Mouse (Mus musculus) midbrain, embryonic 14.5 days (tissue): ENCODE measurements around the gene Stk11. TPM values are rescaled to one million over a fixed set of nuclear protein-coding genes. Genes with fewer than 3 reads are reported as not detected.

Experiments used
- ATAC-seq: fragments of 200-750 bp; cut with Nextera tagmentation; 2 replicates; pipeline ENCODE4 v1.8.0; 2017; ENCODE audit warnings: moderate number of reproducible peaks, moderate library complexity; ENCODE audit not compliant: low FRiP score, low TSS enrichment
- DNase-seq: peaks from one replicate; pipeline ENCODE4 v3.0.0-alpha.2; 2015
- H3K27ac ChIP-seq: fragments of 300-500 bp; sonication (generic); replicated peaks from 2 replicates; pipeline ENCODE4 v1.5.1; 2014; ENCODE audit warnings: mild to moderate bottlenecking, low read depth, low read length, moderate library complexity
- H3K27me3 ChIP-seq: fragments of 300-500 bp; sonication (generic); 2 replicates; pipeline ENCODE4 v1.6.1; 2014; ENCODE audit warnings: low read length, control low read depth, mixed read lengths; ENCODE audit not compliant: control insufficient read depth, insufficient read depth
- H3K36me3 ChIP-seq: fragments of 300-500 bp; sonication (generic); 2 replicates; pipeline ENCODE4 v1.6.1; 2014; ENCODE audit warnings: low read length, control low read depth; ENCODE audit not compliant: control insufficient read depth, insufficient read depth
- H3K4me1 ChIP-seq: fragments of 300-500 bp; sonication (generic); 2 replicates; pipeline ENCODE4 v1.6.1; 2014; ENCODE audit warnings: mild to moderate bottlenecking, antibody characterized with exemption, low read length, control low read depth; ENCODE audit not compliant: control insufficient read depth, insufficient read depth
- H3K4me2 ChIP-seq: fragments of 300-500 bp; sonication (generic); 2 replicates; pipeline ENCODE4 v1.6.1; 2014; ENCODE audit warnings: mild to moderate bottlenecking, low read length, moderate library complexity
- H3K4me3 ChIP-seq: fragments of 300-500 bp; sonication (generic); replicated peaks from 2 replicates; pipeline ENCODE4 v1.5.1; 2014; ENCODE audit warnings: low read depth, low read length
- H3K9ac ChIP-seq: fragments of 300-500 bp; sonication (generic); replicated peaks from 2 replicates; pipeline ENCODE4 v1.6.1; 2014; ENCODE audit warnings: mild to moderate bottlenecking, low read length, moderate library complexity
- H3K9me3 ChIP-seq: fragments of 300-500 bp; sonication (generic); 2 replicates; pipeline ENCODE4 v1.6.1; 2016; ENCODE audit warnings: low read length, control low read depth, mixed read lengths; ENCODE audit not compliant: control insufficient read depth
- WGBS: fragments of 180-500 bp; shearing (Covaris S2); extraction: QIAGEN DNeasy Blood & Tissue Kit; methylation state at CpG from one replicate; pipeline ENCODE4 v1.1.7; 2014; 5-methylcytosine and 5-hydroxymethylcytosine counted together
- polyA plus RNA-seq: library from polyadenylated mRNA; unstranded; fragments of >200 nt; fragmentation: Nextera tagmentation; extraction: Ambion mirVana; gene quantifications from 2 replicates; pipeline ENCODE4 v1.2.1, GENCODE M21; 2014

Gene Stk11
- polyA plus RNA-seq, 1 experiment from 2014 or later = 26.5 TPM

- Histone ChIP-seq H3K4me3 (peak overlapping the region; percentile 73), H3K27ac (peak overlapping the region; percentile 87), H3K9me3 (no peaks in the 10 kb centered on the region), H3K27me3 (no peaks in the 10 kb centered on the region; the same call in 1 of the 2 replicates), H3K9ac (peak overlapping the region; percentile 88), H3K36me3 (peaks cover 26% of the 10 kb centered on the region), H3K4me2 (peak overlapping the region; percentile 94), H3K4me1 (peaks cover 27% of the 10 kb centered on the region)
- DNase-seq (peak; percentile 99), ATAC-seq (peak; percentile 82)
- 1% methylated on average over 43 of the region's 43 CpGs for WGBS
These were observed 26.4 kb downstream of the Stk11 start for GRCm38 (mm10) chr10:80141786-80142529.

- Histone ChIP-seq H3K36me3 (peaks cover 26% of the 10 kb centered on the region), H3K4me1 (peaks cover 21% of the 10 kb centered on the region), H3K4me3 (peak overlapping the region; percentile 73), H3K27ac (peak overlapping the region; percentile 87), H3K9ac (peak overlapping the region; percentile 88), H3K27me3 (no peaks in the 10 kb centered on the region), H3K4me2 (peak overlapping the region; percentile 94), H3K9me3 (no peaks in the 10 kb centered on the region)
- no peak for DNase-seq
- WGBS = 0% methylated on average over 15 of the region's 15 CpGs
- no peak for ATAC-seq
These were observed 26.9 kb downstream of the Stk11 start for GRCm38 (mm10) chr10:80142530-80142925.

DNA sequence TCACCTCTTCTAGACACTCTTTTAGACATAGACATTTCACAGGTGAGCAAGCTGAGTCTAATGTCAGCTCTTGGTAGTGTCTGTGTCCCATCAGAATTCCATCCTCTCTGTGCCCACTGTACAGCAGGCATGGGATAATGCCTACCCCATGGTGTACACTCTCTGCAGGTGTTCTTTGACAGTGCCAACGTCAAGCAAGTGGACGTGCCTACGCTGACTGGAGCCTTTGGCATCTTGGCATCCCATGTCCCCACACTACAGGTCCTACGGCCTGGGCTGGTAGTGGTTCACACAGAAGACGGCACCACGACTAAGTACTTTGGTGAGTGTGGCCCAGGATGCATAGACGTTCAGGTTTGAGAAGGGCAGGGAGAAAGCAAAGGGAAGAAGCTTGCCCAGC lies 28.1 kb downstream of the Stk11 start:
- Histone ChIP-seq H3K4me1 (peaks cover 12% of the 10 kb centered on the region), H3K27me3 (no peaks in the 10 kb centered on the region), H3K36me3 (peaks cover 26% of the 10 kb centered on the region), H3K9me3 (no peaks in the 10 kb centered on the region), H3K4me3 (no peak overlapping the region), H3K4me2 (no peak overlapping the region), H3K9ac (no peak overlapping the region), H3K27ac (no peak overlapping the region)
- ATAC-seq (no peak), DNase-seq (no peak)
- WGBS = 89% methylated on average over 7 of the region's 7 CpGs

GRCm38 (mm10) chr10:80144159-80144558 lies 28.6 kb downstream of the Stk11 start:
- WGBS = 93% methylated on average over 12 of the region's 12 CpGs
- no peak overlapping the region for H3K27ac ChIP-seq

DNA sequence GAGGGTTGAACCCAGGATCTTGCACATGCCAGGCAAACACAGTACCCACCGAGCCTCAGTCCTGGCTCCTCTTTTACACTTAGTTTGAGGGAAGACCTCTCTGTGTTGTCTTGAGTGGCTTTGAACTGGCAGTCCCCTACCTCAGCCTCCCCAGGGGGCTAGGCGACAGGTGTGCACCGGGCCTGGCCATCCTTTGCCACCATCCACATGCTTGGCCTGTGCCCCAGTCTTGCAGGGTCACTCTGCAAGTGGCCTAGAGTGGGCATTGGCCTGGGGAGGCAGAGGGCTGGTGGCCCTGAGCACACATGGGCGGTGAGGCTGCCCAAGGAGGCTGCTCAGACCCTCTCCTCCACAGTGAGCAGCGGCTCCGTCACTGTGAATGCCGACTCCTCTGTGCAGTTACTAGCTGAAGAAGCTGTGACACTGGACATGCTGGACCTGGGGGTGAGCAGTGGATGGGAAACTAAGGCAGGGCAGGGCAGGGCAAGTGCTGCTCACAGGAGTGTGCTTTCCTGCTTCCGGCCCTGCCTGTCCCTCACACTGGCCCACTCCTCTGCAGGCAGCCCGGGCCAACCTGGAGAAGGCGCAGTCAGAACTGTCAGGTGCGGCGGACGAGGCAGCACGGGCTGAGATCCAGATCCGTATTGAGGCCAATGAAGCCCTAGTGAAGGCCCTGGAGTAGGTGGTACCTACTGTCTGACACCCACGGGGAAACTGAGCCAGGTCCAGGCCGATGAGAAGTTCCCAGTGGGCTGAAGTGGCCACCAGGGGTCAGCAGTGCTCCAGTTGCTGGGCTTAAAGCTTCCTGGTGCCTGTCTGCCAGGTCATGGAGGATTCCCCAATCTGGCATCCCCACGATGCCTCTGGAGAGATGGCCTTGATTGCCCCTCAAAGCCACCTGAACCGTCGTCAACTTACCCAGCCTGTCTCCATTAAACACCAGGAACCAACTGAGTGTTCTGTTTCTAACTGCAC lies 29.5 kb downstream of the Stk11 start:
- 72% methylated on average over 20 of the region's 20 CpGs for WGBS
- H3K4me1 ChIP-seq = peaks cover 12% of the 10 kb centered on the region
- no peak overlapping the region for H3K27ac ChIP-seq
- no peaks in the 10 kb centered on the region for H3K9me3 ChIP-seq
- H3K36me3 ChIP-seq = peaks cover 26% of the 10 kb centered on the region
- no peak overlapping the region for H3K4me3 ChIP-seq
- no peaks in the 10 kb centered on the region for H3K27me3 ChIP-seq
- H3K9ac ChIP-seq = no peak overlapping the region
- DNase-seq (peak; percentile 84), ATAC-seq (no peak)
- no peak overlapping the region for H3K4me2 ChIP-seq

More at GRCm38 (mm10) chr10:80144159-80144558, 28.6 kb downstream of the Stk11 start:
- no peak overlapping the region for H3K4me3 ChIP-seq
- no peaks in the 10 kb centered on the region for H3K9me3 ChIP-seq
- DNase-seq = no peak
- no peak for ATAC-seq
- H3K4me1 ChIP-seq = peaks cover 12% of the 10 kb centered on the region
- no peak overlapping the region for H3K4me2 ChIP-seq
- no peak overlapping the region for H3K9ac ChIP-seq
- H3K36me3 ChIP-seq = peaks cover 26% of the 10 kb centered on the region
- H3K27me3 ChIP-seq = no peaks in the 10 kb centered on the region

DNA sequence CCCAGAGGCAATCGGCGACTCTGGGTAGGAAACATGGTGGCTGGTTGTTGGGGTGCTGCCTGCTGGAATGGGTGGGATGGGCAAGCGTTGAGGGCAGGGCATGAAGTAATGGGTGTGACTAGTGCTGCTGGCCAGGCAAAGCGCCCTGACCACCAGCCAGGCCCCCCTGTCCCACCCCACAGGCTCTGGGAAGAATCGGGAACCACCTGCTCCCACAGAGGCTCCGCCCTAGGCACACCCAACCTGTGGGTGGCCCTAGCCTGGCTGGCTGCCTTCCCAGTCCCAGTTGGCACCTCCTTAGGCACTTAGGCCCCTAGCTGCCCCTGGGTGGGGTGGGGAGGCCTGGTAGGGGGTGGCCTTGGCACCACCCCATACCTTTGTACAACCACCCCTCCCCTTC lies 30.3 kb downstream of the Stk11 start:
- no peak overlapping the region for H3K27ac ChIP-seq
- WGBS = 83% methylated on average over 6 of the region's 6 CpGs

GRCm38 (mm10) chr10:80146568-80147011 lies 31.0 kb downstream of the Stk11 start:
- H3K27ac ChIP-seq = no peak overlapping the region
- ATAC-seq (no peak), DNase-seq (no peak)
- H3K36me3 ChIP-seq = peaks cover 34% of the 10 kb centered on the region
- H3K9me3 ChIP-seq = no peaks in the 10 kb centered on the region
- H3K27me3 ChIP-seq = no peaks in the 10 kb centered on the region
- no peak overlapping the region for H3K9ac ChIP-seq
- 70% methylated on average over 4 of the region's 4 CpGs for WGBS
- peaks cover 6% of the 10 kb centered on the region for H3K4me1 ChIP-seq
- no peak overlapping the region for H3K4me2 ChIP-seq
- H3K4me3 ChIP-seq = no peak overlapping the region

More for the DNA sequence above, 30.3 kb downstream of the Stk11 start:
- H3K9ac ChIP-seq = no peak overlapping the region
- H3K4me1 ChIP-seq = peaks cover 9% of the 10 kb centered on the region
- peaks cover 27% of the 10 kb centered on the region for H3K36me3 ChIP-seq
- H3K4me3 ChIP-seq = no peak overlapping the region
- H3K27me3 ChIP-seq = no peaks in the 10 kb centered on the region
- no peak for ATAC-seq
- no peak for DNase-seq
- no peak overlapping the region for H3K4me2 ChIP-seq
- no peaks in the 10 kb centered on the region for H3K9me3 ChIP-seq

DNA sequence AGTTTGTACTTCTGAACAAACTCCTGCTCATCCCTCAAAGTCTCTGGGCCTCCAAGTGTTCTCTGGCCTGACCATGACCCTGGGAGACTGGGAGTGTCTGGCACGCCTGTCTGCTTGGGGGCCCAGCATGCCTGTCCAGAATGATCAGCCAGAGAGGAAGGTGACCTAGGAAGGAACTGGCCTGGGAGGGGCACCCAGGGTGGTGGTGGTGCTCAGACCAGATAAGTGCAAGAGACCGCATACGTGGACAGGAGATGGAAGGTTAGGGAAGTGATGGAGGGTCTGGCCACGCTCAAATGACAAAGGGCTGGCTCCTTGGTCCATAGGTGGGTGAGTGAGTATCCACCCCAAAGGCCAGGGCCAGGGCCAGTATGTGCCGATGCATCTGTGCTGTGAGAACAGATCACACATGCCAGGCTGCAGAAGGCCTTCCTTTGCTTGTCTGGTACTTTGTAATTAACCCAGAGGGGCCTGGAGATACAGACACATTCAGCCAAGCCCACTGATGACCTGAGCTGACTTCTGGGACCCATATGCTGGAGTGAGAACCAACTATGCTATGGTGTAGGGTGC lies 31.6 kb downstream of the Stk11 start:
- ATAC-seq (no peak), DNase-seq (no peak)
- H3K4me2 ChIP-seq = peak overlapping the region; percentile 77
- WGBS = 79% methylated on average over 5 of the region's 5 CpGs
- H3K9ac ChIP-seq = no peak overlapping the region; the same call in 1 of the 2 replicates
- peak overlapping the region; percentile 100 for H3K27ac ChIP-seq
- H3K36me3 ChIP-seq = peaks cover 40% of the 10 kb centered on the region
- no peaks in the 10 kb centered on the region for H3K27me3 ChIP-seq
- no peaks in the 10 kb centered on the region for H3K9me3 ChIP-seq
- H3K4me1 ChIP-seq = peaks cover 7% of the 10 kb centered on the region
- H3K4me3 ChIP-seq = peak overlapping the region; percentile 99
